Mouse (Mus musculus) megakaryocyte-erythroid progenitor cell, adult 5-6 weeks (primary cell): ENCODE measurements at regions not wholly inside any gene's neighbourhood (a gene's known extent, or its start where the extent isn't known, plus 50 kb on each side); places are given as distances from the start of the nearest gene placed in this dataset.

Experiments
- ATAC-seq: replicated peaks from 2 replicates; pipeline ENCODE4 v1.8.0; 2016; ENCODE audit warnings: mild to moderate bottlenecking, inconsistent platforms; ENCODE audit not compliant: severe bottlenecking, poor library complexity, low FRiP score, low TSS enrichment

DNA sequence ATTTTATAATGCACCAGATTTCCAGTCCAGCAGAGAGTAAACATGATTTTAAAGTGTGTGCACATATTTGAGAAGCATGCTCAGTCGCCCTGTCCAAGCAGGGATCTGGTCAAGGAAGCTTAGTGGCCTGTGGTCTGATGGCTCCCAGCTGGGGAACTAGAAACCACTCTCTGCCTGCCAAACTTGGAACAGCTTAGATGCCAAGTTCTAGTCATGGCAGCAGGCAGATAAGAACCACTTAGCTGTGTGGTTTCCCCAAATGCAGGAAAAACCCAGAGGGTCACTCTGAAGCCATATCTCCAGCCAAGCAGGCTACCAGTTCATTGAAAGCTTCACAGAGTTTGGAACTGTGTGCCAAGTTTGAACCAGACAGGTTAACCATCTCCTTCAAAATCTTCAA, 86.1 kb downstream of the Fam114a2 start:
- no peak for ATAC-seq

DNA sequence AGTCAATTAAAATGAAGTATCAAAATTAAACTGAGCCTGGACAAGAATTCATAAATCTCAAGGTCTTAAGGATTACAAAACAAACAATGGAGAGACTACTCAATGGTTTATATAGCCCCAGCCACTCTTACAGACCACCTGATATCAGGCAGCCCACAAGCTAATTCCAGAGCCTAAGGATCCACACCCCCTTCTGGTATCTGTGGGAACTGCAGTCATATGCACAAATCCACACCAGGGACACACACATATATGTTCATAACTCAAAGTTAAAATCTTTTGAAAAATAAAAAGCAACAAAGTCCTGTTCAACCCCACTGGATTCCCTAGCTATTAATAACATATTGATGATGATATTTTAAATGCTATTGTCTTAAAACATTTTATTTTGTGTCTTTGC, 86.5 kb downstream of the Fam114a2 start:
- no peak for ATAC-seq

DNA sequence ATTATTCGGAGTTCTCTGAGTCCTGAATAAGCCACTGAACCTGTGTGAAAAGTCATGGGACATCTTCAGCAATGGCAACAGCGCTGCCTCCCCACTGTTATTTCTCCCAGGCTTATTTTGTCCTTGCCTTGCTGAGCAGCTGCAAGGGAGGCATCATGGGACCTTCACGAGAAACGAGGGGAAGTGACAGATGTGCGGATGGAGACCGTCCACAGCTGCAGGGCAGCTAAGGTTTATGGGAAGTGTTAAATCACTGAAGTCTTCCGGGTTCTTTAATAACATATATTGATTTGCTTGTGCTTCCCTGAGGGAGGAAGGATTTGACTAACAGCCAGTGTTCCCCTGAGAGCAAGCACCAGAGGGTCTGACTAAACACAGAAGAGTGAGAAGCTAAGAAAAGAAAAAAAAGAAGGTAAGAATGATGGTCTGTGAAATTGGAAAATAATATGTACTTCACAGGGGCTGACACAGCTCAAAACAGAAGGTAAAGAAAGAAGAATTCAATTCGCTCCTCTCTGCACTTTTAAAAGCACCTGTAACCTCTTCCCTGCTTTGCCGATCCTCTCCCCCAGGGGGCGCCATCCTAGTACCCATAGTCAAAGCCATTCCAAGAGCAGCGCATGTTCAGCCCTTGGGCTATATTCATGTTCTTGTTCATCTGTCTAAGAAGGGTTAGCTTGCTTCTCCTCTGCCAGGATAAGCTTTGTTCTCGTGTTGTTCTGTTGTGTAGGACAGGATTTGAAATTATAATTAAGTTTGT, 92.2 kb downstream of the Fam114a2 start:
- 0 out of 2 replicates have a peak, but pooled peaks have one; percentile 50 for ATAC-seq

DNA sequence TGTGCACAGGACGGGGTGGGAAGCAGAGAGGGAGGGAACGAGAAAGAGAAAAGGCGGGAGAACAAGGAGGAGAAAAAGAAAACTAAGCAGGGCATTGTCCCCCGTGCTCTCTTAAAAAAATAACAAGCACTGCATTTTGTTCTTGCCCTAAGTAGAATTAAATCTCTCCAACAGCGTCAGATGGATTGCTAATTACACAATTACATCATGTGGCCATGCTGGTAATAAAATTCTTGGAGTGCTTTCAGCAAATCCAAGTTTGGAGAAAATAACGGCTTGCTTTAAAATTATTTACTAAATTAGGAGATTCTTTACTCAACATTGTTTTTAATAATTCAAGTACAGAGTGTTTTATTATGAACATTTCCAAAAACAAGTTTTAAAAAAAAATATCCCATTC, 99.0 kb downstream of the Fam114a2 start:
- ATAC-seq, result no peak

DNA sequence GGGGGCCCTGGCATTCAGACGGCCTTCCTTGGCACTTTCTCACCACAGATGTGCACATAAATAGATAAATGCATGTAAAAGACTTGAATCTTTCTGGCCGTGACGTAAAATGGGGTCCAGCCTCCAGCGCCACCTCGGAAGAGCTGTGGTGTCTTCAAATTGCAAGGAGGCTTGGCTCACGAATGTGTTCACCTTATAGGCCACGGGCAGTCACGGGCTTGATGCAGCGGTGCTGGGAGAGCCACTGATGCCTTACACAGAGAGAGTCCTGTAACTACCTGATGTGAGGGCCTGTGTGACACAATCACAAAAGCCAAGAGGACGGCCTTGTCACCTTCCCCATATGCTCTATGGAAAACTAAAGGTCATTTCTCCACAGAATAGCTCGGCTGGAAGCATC, 102.4 kb downstream of the Fam114a2 start:
- no peak for ATAC-seq

DNA sequence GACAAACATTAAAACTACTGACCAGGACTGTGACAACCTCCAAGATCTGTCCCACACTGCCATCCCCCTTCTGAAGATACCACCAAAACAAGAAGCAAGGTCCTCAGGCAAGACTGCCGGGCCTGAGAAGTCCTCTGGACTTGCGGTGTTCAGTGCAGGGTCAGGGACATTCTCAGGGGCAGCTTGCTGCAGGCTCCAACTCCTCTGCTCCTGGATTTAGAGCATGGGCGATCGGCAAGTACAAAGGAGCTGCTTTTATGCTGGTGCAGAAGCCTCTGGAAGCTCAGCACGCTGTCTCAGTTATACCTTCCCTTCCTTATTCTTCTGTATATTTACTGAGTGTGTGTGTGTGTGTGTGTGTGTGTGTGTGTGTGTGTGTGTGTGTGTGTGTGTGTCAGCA, 103.2 kb downstream of the Fam114a2 start:
- no peak for ATAC-seq

DNA sequence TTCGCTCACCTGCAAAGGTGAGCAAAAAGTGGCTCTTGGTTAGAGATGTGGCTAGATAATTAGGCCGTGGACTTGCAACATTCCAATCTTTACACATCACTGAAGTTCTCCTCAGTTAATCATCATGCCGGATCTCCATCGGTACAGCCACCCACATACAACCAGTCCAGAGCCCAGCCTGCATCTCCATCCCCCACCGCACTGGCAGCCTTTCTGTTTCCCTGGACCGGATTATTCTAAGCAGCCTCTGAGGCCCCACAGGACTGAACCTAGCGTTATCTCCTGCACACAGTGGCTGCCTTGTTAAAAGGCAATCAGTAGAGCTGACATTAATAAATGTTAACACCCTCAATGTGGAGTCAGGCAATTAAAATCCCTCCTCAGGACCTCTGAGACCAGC, 103.7 kb downstream of the Fam114a2 start:
- no peak for ATAC-seq

DNA sequence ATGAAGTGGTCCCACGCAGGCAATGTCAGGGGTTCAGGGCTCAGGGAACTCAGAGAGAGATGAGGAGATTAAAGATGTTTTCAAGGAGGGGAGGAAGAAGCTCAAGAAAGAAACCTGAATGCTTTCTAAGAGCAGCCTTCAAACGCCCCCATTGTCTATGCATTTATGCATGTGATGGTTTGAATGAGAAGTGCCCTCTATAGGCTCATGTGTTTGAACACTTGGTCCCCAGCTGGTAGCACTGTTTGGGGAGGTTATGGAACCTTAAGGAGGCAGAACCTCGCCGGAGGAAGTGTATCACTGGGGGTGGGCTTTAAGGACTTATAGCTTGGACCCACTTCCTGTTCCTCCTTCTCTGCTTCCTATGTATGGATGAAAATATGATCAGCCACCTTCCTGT, 105.1 kb downstream of the Fam114a2 start:
- ATAC-seq, result no peak

DNA sequence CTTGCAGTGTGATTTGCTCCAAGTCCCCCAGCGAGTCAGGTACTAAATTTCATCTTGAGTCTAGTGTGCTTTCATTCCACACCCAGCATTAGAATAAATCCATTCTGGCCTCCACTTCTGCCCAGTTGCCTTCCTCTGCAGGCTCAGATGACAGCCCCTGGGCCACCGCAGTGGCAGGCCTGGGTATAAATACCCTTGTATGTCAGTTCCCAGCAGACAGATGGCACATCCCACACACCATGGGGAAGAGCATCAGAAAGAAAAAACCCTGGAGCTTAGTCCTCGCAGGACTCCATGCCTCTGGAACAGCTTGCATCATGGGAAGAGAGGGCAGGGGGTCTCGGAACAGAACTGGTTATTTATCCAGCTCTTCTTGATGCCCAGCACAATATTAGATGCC, 105.7 kb downstream of the Fam114a2 start:
- no peak for ATAC-seq

DNA sequence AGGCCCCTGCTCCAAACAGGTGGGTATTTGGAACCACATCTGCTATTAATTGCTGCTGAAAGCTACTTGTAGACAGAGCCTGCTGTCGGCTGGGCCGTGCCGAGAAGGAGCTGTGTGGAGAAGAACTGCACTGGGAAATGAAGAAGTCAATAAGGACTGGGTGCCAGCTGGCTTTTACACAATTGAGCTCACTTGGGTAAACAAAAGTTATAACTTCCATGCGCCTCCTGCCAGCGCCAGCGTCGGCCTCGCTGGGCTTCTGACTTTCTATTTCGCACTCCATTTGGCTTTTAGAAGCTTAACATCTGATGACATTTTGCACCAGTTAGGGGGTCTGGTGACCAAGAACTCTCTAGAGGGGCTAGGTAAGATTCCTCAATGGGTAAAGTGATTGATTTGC, 114.2 kb downstream of the Fam114a2 start:
- no peak for ATAC-seq

DNA sequence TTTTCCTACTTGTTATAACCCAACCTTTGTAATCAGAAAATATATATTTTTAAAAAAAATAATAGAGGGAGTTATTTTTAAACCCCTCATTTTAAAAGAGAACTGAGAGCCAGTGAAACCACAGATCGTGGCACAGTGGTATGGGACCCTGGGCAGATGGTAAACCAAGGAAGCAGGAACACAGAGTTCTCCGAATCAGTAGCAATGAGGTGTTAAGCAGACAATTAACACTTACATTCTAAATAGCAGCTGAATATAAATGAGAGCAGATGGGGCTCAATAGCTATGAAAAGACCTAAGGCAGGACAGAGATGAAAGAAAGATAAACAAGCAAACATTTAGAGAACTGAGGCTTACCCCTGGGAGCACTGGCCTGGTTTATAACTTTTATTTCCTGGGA, 116.8 kb downstream of the Fam114a2 start:
- ATAC-seq, result no peak

DNA sequence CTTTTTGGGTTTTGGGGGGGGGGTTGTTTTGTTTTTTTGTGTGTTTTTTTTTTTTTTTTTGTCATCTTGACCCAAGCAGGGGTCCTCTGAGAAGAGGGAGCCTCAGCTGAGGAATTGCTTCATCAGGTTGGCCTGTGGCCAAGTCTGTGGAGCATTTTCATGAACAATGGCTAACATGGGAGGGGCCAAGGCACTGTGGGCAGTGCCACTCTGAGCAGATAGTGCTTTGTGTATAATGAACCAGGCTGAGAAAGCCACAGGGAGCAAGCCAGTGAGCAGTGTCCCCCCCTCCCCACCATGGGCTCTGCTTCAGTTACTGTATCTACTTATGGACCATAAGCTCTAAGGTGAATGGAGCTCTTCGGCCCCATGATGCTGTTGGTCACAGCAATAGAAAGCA, 119.1 kb downstream of the Fam114a2 start:
- no peak for ATAC-seq

DNA sequence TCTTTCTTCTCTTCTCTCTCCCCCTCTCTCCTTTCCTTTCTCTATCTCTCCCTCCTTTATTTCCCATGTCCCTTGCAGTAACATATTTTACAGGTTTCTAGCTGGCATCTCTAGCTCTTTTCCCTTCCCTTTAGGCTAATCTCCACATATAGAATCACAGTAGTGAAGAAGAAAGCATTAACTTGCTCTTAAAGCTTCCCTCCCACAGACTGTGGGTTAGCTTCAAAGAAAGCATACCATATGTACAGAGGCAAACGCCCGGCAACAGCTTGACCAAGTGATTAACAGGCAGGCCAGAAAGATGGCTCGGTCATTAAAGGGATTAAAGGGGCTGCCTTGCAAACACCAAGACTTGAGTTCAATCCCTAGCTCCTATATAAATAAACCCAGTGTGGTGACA, 122.0 kb downstream of the Fam114a2 start:
- ATAC-seq, result no peak

DNA sequence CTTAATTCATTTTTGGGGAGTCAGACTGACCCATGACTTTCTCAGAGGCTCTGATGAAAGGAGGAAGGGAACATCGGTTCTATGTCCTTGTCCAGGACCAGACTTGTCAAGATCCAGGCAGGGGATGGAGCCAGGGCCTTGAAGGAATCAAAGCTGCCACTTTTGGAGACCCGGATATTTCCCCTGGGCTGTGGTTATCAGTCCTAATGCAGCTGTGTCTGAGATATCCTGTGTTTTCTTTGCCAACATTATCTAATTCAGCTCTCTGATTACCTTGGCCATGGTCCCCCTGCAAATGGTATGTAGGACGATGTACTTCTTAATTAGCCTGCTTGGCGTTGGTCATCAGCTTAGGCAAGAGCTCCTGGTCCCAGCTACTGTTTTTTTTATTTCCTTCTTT, 127.6 kb downstream of the Fam114a2 start:
- ATAC-seq, result no peak
